Mouse (Mus musculus) forebrain, embryonic 11.5 days (tissue): Measurements from ENCODE around the gene Stpg2. TPM values are rescaled to one million over a fixed set of nuclear protein-coding genes. Genes with fewer than 3 reads are reported as not detected.
A peak's percentile ranks its signal among the peaks of the same experiment; 100 is the strongest.
"Not testable (repeated sequence)": the region's sequence is repeated elsewhere in the genome, so short reads cannot be mapped to it uniquely, and the experiment has no call there.

ENCODE experiments used
- ATAC-seq: fragments of 200-750 bp; cut with Nextera tagmentation; replicated peaks from 2 replicates; pipeline ENCODE4 v1.8.0; 2017; ENCODE audit warnings: moderate TSS enrichment; ENCODE audit not compliant: low FRiP score
- DNase-seq: peaks from one replicate; pipeline ENCODE4 v3.0.0-alpha.2; 2017; ENCODE audit warnings: low spot score
- H3K27ac ChIP-seq: fragments of 300-500 bp; sonication (generic); 2 replicates; pipeline ENCODE4 v1.5.1; 2014; ENCODE audit warnings: low read depth, low read length
- H3K27me3 ChIP-seq: fragments of 300-500 bp; sonication (generic); 2 replicates; pipeline ENCODE4 v1.6.1; 2014; ENCODE audit warnings: mild to moderate bottlenecking, low read length, mixed read lengths; ENCODE audit not compliant: control insufficient read depth, insufficient read depth
- H3K36me3 ChIP-seq: fragments of 300-500 bp; sonication (generic); 2 replicates; pipeline ENCODE4 v1.6.1; 2014; ENCODE audit warnings: mild to moderate bottlenecking, low read length, moderate library complexity, mixed read lengths; ENCODE audit not compliant: control insufficient read depth, insufficient read depth
- H3K4me1 ChIP-seq: fragments of 300-500 bp; sonication (generic); replicated peaks from 2 replicates; pipeline ENCODE4 v1.6.1; 2014; ENCODE audit warnings: low read length, mixed read lengths; ENCODE audit not compliant: control insufficient read depth, insufficient read depth
- H3K4me2 ChIP-seq: fragments of 300-500 bp; sonication (generic); 2 replicates; pipeline ENCODE4 v1.6.1; 2014; ENCODE audit warnings: low read depth, mild to moderate bottlenecking, low read length, moderate library complexity, mixed read lengths; ENCODE audit not compliant: severe bottlenecking
- H3K4me3 ChIP-seq: fragments of 300-500 bp; sonication (generic); 2 replicates; pipeline ENCODE4 v1.5.1; 2014; ENCODE audit warnings: low read depth, low read length
- H3K9ac ChIP-seq: fragments of 300-500 bp; sonication (generic); 2 replicates; pipeline ENCODE4 v1.6.1; 2014; ENCODE audit warnings: low read length
- H3K9me3 ChIP-seq: fragments of 300-500 bp; sonication (generic); 2 replicates; pipeline ENCODE4 v1.6.1; 2016; ENCODE audit warnings: low read length, mixed read lengths; ENCODE audit not compliant: control insufficient read depth
- WGBS: fragments of 180-500 bp; shearing (Covaris S2); extraction: QIAGEN DNeasy Blood & Tissue Kit; methylation state at CpG from one replicate; pipeline ENCODE4 v1.1.7; 2014; 5-methylcytosine and 5-hydroxymethylcytosine counted together
- polyA plus RNA-seq: library from polyadenylated mRNA; unstranded; fragments of >200 nt; fragmentation: Nextera tagmentation; extraction: Ambion mirVana; gene quantifications from 2 replicates; pipeline ENCODE4 v1.2.1, GENCODE M21; 2014

The Stpg2 gene
- polyA plus RNA-seq, 1 experiment from 2014 or later, result 0.15 TPM

DNA sequence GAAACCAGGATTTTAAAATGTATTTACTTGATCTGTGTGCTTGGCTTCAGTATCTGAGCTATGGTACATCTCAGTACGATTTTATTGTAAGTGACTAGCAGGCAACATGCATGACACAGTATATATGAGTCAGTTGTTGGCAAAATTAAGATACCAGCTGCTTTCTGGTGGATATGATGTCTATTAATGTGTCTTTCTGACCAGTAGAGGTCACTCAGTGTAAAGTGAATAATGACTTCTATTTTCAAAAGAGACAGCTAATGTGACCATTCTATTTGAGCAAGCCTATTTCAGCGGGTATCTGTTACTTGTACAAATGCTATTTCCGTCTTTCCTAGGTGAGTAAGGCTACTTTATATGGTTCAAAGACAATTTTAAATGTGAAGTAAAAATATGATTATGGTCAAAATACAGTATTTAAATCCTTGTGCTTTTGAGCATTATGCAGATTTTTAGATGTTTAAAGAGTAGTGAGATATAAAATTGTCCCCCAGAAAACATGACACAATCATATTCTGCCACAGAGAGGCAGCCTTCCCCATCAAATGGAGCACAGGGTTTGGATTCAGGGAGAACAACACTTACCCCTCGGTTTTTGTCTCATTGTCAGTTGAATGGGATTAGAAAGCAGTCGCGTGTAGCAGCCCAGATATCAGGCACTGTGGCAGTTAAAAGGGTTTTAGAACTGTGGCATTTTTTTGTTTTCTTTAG lies 303.9 kb downstream of the Stpg2 start:
- Histone ChIP-seq H3K27ac (no peak overlapping the region), H3K4me2 (no peak overlapping the region), H3K4me1 (no peaks in the 10 kb centered on the region), H3K27me3 (no peaks in the 10 kb centered on the region), H3K9me3 (no peaks in the 10 kb centered on the region), H3K4me3 (no peak overlapping the region), H3K9ac (no peak overlapping the region), H3K36me3 (no peaks in the 10 kb centered on the region)
- 37% methylated on average over 6 of the region's 6 CpGs for WGBS
- ATAC-seq, result peak; percentile 74
- DNase-seq, result no peak

DNA sequence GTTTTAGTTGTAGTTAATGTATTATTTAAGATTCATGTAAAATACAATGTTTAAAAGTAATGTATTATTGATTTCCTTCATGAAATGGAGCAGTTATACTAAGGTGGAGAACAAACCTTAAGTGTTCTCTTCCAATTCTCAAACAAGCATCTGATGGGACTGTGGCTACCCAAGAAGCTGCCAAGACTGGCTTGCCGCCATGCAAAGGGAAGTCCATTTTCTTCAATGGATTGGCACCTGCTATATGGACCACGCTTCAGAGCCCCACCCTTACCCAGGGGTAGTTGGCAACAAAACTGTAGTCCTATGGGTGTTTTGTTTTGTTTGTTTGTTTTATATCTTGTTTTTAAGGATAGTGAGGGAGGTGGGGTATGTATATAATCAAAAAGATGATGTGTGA lies 373.0 kb downstream of the Stpg2 start:
- ATAC-seq (no peak), DNase-seq (no peak)
- Histone ChIP-seq H3K4me2 (no peak overlapping the region), H3K9ac (no peak overlapping the region), H3K27me3 (no peaks in the 10 kb centered on the region), H3K4me3 (no peak overlapping the region), H3K9me3 (no peaks in the 10 kb centered on the region), H3K27ac (no peak overlapping the region), H3K36me3 (no peaks in the 10 kb centered on the region), H3K4me1 (no peaks in the 10 kb centered on the region)
- WGBS, result 86% methylated on average over 2 of the region's 2 CpGs

DNA sequence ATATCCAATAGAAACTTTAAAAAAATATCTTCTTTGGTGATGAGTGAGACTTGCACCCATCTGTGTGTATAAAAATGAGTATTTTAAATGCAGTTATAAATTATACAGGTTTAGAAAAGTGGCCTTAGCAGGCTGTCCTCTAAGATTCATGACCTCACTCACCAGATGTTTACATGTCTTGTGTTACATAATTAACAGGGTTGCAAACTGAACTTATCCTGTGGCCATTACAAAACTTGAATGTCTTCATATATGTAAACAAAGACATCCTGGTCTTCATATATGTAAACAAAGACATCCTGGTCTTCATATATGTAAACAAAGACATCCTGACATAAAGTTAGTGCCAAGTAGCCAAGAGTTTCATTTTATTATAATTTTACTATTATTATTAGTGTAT lies 375.8 kb downstream of the Stpg2 start:
- no peak overlapping the region for H3K4me2 ChIP-seq
- H3K9me3 ChIP-seq, result no peaks in the 10 kb centered on the region
- no peak overlapping the region for H3K4me3 ChIP-seq
- DNase-seq, result no peak
- no peak overlapping the region for H3K9ac ChIP-seq
- no peaks in the 10 kb centered on the region for H3K27me3 ChIP-seq
- no peaks in the 10 kb centered on the region for H3K4me1 ChIP-seq
- no peaks in the 10 kb centered on the region for H3K36me3 ChIP-seq
- no peak overlapping the region for H3K27ac ChIP-seq
- no peak; the same call in 1 of the 2 replicates for ATAC-seq

DNA sequence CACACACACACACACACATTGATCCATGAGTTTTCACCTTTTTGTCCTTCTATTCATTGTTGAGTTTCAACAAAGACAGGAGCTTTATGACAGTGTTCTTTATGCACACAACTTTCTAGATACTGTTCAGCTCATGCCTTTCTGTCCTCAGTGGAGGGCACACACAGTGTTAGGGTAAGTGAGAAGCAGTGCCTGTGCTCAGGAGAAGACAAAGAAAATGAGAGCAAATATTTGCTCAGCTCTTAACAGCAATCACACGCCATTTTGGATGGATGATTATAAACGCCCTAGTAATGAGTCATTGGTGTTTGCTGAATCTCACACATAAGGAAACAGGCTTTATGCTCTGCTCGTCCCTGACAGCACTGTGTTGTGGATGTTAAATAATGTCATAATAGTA lies 394.0 kb downstream of the Stpg2 start:
- Histone ChIP-seq H3K27ac (no peak overlapping the region), H3K9me3 (no peaks in the 10 kb centered on the region), H3K36me3 (no peaks in the 10 kb centered on the region), H3K4me2 (no peak overlapping the region), H3K4me1 (no peaks in the 10 kb centered on the region), H3K4me3 (no peak overlapping the region), H3K27me3 (no peaks in the 10 kb centered on the region), H3K9ac (no peak overlapping the region)
- 83% methylated on average over 3 of the region's 3 CpGs for WGBS
- no peak for ATAC-seq
- no peak for DNase-seq

DNA sequence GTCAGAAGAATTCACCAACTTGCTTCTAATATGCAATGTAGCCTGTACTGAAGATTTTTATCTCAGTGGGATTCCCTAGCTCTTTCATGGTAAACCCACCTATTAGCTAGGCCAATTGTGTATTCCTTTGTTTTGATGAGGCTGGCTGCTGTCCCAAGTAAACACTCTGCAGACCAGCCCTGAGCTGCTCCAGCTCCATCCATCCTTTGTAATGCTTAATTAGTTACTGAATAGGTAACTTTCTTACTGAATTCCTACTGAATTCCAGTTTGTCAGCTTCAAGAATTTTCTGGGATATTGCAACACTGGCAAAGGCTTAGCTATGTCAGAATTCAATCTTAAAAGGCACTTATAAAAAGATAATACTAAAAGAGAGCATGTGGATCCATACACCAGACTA lies 402.8 kb downstream of the Stpg2 start:
- H3K9me3 ChIP-seq, H3K9ac ChIP-seq, H3K36me3 ChIP-seq, H3K27me3 ChIP-seq, H3K4me1 ChIP-seq, H3K4me3 ChIP-seq, H3K27ac ChIP-seq, DNase-seq, H3K4me2 ChIP-seq, ATAC-seq: not testable (repeated sequence)

DNA sequence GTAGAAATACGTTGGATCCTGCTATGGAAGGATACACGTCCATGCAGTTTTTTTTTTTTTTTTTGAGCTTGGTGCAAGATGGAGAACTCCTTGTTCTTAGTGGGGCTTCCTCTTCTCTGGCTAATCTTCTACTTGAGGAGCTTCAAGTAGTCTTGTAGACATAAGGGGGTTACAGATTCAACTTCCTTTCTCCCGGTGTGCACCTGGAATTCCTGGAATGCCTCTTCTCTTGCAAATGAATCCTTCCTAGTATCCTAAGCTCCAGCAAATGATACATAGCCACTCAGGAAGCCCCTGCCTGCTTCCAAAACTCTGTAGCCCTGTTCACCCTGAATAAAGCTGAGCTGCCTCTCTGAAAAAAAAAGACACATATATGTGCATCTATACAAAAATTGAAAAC lies 409.1 kb downstream of the Stpg2 start:
- no peaks in the 10 kb centered on the region for H3K27me3 ChIP-seq
- no peaks in the 10 kb centered on the region for H3K4me1 ChIP-seq
- H3K9ac ChIP-seq, result no peak overlapping the region
- no peak overlapping the region for H3K4me3 ChIP-seq
- 66% methylated on average over 3 of the region's 3 CpGs for WGBS
- no peaks in the 10 kb centered on the region for H3K9me3 ChIP-seq
- no peak overlapping the region for H3K4me2 ChIP-seq
- H3K36me3 ChIP-seq, result no peaks in the 10 kb centered on the region
- no peak for DNase-seq
- ATAC-seq, result no peak
- no peak overlapping the region for H3K27ac ChIP-seq

DNA sequence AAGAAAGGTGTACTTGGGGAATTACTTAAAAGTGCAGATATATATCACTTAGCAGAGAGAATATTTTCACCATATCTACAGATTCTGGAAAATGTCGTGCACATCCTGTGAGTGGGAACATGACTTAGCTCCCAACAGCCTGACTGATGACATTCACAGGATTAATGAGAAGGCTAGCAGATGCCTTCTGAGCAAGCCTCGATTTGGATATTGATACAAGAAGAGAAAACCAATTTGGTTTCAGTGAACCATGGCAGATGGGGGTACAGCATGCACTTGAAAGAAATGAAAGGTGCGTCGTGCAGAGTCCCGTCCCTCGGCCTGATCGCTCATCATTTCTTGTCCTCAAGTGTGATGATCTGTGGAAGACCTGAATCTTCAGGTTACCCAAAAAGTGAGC lies 410.3 kb downstream of the Stpg2 start:
- H3K9ac ChIP-seq, result no peak overlapping the region
- H3K9me3 ChIP-seq, result no peaks in the 10 kb centered on the region
- 93% methylated on average over 7 of the region's 7 CpGs for WGBS
- H3K27ac ChIP-seq, result no peak overlapping the region
- H3K4me3 ChIP-seq, result no peak overlapping the region
- DNase-seq, result no peak
- no peaks in the 10 kb centered on the region for H3K4me1 ChIP-seq
- H3K36me3 ChIP-seq, result no peaks in the 10 kb centered on the region
- no peaks in the 10 kb centered on the region for H3K27me3 ChIP-seq
- H3K4me2 ChIP-seq, result no peak overlapping the region
- ATAC-seq, result no peak

DNA sequence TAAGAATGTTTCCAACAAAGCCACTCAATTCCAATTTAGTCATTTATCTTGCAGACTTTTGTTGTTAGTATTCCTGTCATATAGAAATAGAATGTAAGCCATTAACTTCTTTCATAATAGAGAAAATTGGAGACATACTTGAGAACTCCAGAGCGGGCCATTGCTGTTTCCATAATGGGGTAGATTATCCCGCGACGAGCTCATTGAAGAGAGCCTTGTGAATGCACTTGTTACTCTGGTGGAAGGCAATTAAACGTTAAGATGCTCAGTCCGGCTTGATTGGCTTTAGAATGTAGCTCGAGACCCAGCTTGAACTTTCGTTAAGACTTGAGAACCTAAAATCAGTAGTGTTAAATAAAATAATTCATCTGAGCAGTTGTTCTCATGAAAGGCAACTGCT lies 432.4 kb downstream of the Stpg2 start:
- Histone ChIP-seq H3K36me3 (no peaks in the 10 kb centered on the region), H3K9ac (no peak overlapping the region), H3K27ac (no peak overlapping the region), H3K4me2 (no peak overlapping the region), H3K9me3 (no peaks in the 10 kb centered on the region), H3K4me3 (no peak overlapping the region), H3K4me1 (no peaks in the 10 kb centered on the region), H3K27me3 (no peaks in the 10 kb centered on the region)
- 34% methylated on average over 8 of the region's 8 CpGs for WGBS
- no peak for DNase-seq
- ATAC-seq, result peak; percentile 55

DNA sequence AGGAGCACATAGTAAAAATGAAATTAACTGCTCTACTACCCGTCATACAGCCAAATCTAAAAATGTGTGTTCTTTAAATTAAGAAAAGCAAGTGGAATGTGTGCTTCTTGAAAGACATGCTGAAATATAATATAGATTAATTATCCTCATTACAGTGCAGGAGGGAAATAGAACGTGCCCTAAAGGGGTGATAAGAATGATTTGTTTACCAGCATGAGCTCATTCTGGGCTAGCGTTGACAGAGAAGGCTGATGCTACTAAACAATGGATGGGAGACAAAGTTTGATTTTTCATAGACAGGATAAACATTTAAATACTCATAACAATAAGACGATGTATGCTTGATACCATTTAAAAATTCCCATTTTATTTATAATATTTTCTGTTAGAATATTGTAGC lies 446.0 kb downstream of the Stpg2 start:
- no peaks in the 10 kb centered on the region for H3K36me3 ChIP-seq
- no peak overlapping the region for H3K4me3 ChIP-seq
- no peak for DNase-seq
- WGBS, result 85% methylated on average over 4 of the region's 4 CpGs
- no peak overlapping the region for H3K27ac ChIP-seq
- H3K9me3 ChIP-seq, result no peaks in the 10 kb centered on the region
- H3K4me2 ChIP-seq, result no peak overlapping the region
- no peak for ATAC-seq
- H3K9ac ChIP-seq, result no peak overlapping the region
- no peaks in the 10 kb centered on the region for H3K4me1 ChIP-seq
- H3K27me3 ChIP-seq, result no peaks in the 10 kb centered on the region
